Mouse (Mus musculus): Measurements from ENCODE around the gene Mast4. TPM values are rescaled to one million over a fixed set of nuclear protein-coding genes. Genes with fewer than 3 reads are reported as not detected.

The Mast4 gene
- polyA plus RNA-seq, 2 experiments, result 0.71 to 1.5 TPM

GRCm38 (mm10) chr13:102988976-102989375, 345.3 kb downstream of the Mast4 start:
- Histone ChIP-seq H3K27ac (no peak overlapping the region), H3K4me3 (ENCODE audit: insufficient read depth in 1 of 2, low read depth in 2 of 2, low read length in 2 of 2) (no peak overlapping the region), H3K36me3 (replicated peaks; ENCODE audit: control insufficient read depth, insufficient read depth, low read depth) (no peaks in the 10 kb centered on the region), H3K4me1 (replicated peaks; ENCODE audit: control insufficient read depth in 2 of 2, insufficient read depth in 2 of 2, low read length in 1 of 2) (no peaks in the 10 kb centered on the region), H3K9ac (replicated peaks) (no peak overlapping the region), H3K9me3 (ENCODE audit: control insufficient read depth, low read length) (no peaks in the 10 kb centered on the region), H3K27me3 (ENCODE audit: control insufficient read depth, insufficient read depth, low read length) (no peaks in the 10 kb centered on the region), H3K4me2 (ENCODE audit: low read depth) (no peak overlapping the region)
- DNase-seq (ENCODE audit: low read depth in 3 of 3, low spot score in 3 of 3) (no peak), ATAC-seq (ENCODE audit: insufficient read depth) (no peak)
- TF ChIP-seq CTCF (IDR thresholded peaks at IDR 0.05; ENCODE audit: low read depth), result no peak
- TF ChIP-seq EP300 (IDR thresholded peaks at IDR 0.05; ENCODE audit: low read depth), result no peak
- 76% methylated on average over 4 of the region's 4 CpGs for WGBS (ENCODE audit: insufficient replicate concordance)

GRCm38 (mm10) chr13:102988251-102988895, 345.9 kb downstream of the Mast4 start:
- H3K4me3 ChIP-seq (ENCODE audit: insufficient read depth in 1 of 2, low read depth in 2 of 2, low read length in 2 of 2), result no peak overlapping the region
- TF ChIP-seq EP300 (IDR thresholded peaks at IDR 0.05; ENCODE audit: low read depth), result no peak
- no peak for DNase-seq (ENCODE audit: low read depth in 3 of 3, low spot score in 3 of 3)
- no peak overlapping the region for H3K9ac ChIP-seq (replicated peaks)
- no peak overlapping the region for H3K27ac ChIP-seq
- H3K9me3 ChIP-seq (ENCODE audit: control insufficient read depth, low read length), result no peaks in the 10 kb centered on the region
- H3K4me2 ChIP-seq (ENCODE audit: low read depth), result no peak overlapping the region
- no peaks in the 10 kb centered on the region for H3K4me1 ChIP-seq (replicated peaks; ENCODE audit: control insufficient read depth in 2 of 2, insufficient read depth in 2 of 2, low read length in 1 of 2)
- 69% methylated on average over 11 of the region's 11 CpGs for WGBS (ENCODE audit: insufficient replicate concordance)
- H3K36me3 ChIP-seq (replicated peaks; ENCODE audit: control insufficient read depth, insufficient read depth, low read depth), result no peaks in the 10 kb centered on the region
- H3K27me3 ChIP-seq (ENCODE audit: control insufficient read depth, insufficient read depth, low read length), result no peaks in the 10 kb centered on the region
- no peak for ATAC-seq (ENCODE audit: insufficient read depth)

GRCm38 (mm10) chr13:102984550-102984949, 349.7 kb downstream of the Mast4 start:
- Histone ChIP-seq H3K9me3 (ENCODE audit: control insufficient read depth, low read length) (no peaks in the 10 kb centered on the region), H3K4me1 (replicated peaks; ENCODE audit: control insufficient read depth in 2 of 2, insufficient read depth in 2 of 2, low read length in 1 of 2) (no peaks in the 10 kb centered on the region), H3K4me3 (ENCODE audit: insufficient read depth in 1 of 2, low read depth in 2 of 2, low read length in 2 of 2) (no peak overlapping the region), H3K36me3 (replicated peaks; ENCODE audit: control insufficient read depth, insufficient read depth, low read depth) (no peaks in the 10 kb centered on the region), H3K4me2 (ENCODE audit: low read depth) (no peak overlapping the region), H3K9ac (replicated peaks) (no peak overlapping the region), H3K27me3 (ENCODE audit: control insufficient read depth, insufficient read depth, low read length) (no peaks in the 10 kb centered on the region), H3K27ac (no peak overlapping the region)
- DNase-seq (ENCODE audit: low read depth in 3 of 3, low spot score in 3 of 3) (no peak), ATAC-seq (ENCODE audit: insufficient read depth) (no peak)
- 73% methylated on average over 4 of the region's 4 CpGs for WGBS (ENCODE audit: insufficient replicate concordance)
- no peak for TF ChIP-seq CTCF (IDR thresholded peaks at IDR 0.05; ENCODE audit: low read depth)
- no peak for TF ChIP-seq EP300 (IDR thresholded peaks at IDR 0.05; ENCODE audit: low read depth)

GRCm38 (mm10) chr13:102973853-102974252, 360.4 kb downstream of the Mast4 start:
- Histone ChIP-seq H3K4me1 (replicated peaks; ENCODE audit: control insufficient read depth in 2 of 2, insufficient read depth in 2 of 2, low read length in 1 of 2) (no peaks in the 10 kb centered on the region), H3K4me3 (ENCODE audit: insufficient read depth in 1 of 2, low read depth in 2 of 2, low read length in 2 of 2) (no peak overlapping the region), H3K9me3 (ENCODE audit: control insufficient read depth, low read length) (no peaks in the 10 kb centered on the region), H3K27ac (no peak overlapping the region), H3K9ac (replicated peaks) (no peak overlapping the region), H3K36me3 (replicated peaks; ENCODE audit: control insufficient read depth, insufficient read depth, low read depth) (no peaks in the 10 kb centered on the region), H3K27me3 (ENCODE audit: control insufficient read depth, insufficient read depth, low read length) (no peaks in the 10 kb centered on the region), H3K4me2 (ENCODE audit: low read depth) (no peak overlapping the region)
- TF ChIP-seq CTCF (IDR thresholded peaks at IDR 0.05; ENCODE audit: low read depth) (no peak), EP300 (IDR thresholded peaks at IDR 0.05; ENCODE audit: low read depth) (no peak)
- ATAC-seq (ENCODE audit: insufficient read depth) (no peak), DNase-seq (ENCODE audit: low read depth in 3 of 3, low spot score in 3 of 3) (no peak)
- WGBS (ENCODE audit: insufficient replicate concordance), result 39% methylated on average over 5 of the region's 5 CpGs

GRCm38 (mm10) chr13:102963471-102963870, 370.8 kb downstream of the Mast4 start:
- Histone ChIP-seq H3K4me3 (ENCODE audit: insufficient read depth in 1 of 2, low read depth in 2 of 2, low read length in 2 of 2) (no peak overlapping the region), H3K9ac (replicated peaks) (no peak overlapping the region), H3K4me2 (ENCODE audit: low read depth) (no peak overlapping the region), H3K36me3 (replicated peaks; ENCODE audit: control insufficient read depth, insufficient read depth, low read depth) (no peaks in the 10 kb centered on the region), H3K27ac (no peak overlapping the region), H3K4me1 (replicated peaks; ENCODE audit: control insufficient read depth in 2 of 2, insufficient read depth in 2 of 2, low read length in 1 of 2) (no peaks in the 10 kb centered on the region), H3K9me3 (ENCODE audit: control insufficient read depth, low read length) (no peaks in the 10 kb centered on the region), H3K27me3 (ENCODE audit: control insufficient read depth, insufficient read depth, low read length) (no peaks in the 10 kb centered on the region)
- 87% methylated on average over 6 of the region's 6 CpGs for WGBS (ENCODE audit: insufficient replicate concordance)
- ATAC-seq (ENCODE audit: insufficient read depth) (no peak), DNase-seq (ENCODE audit: low read depth in 3 of 3, low spot score in 3 of 3) (no peak)
- TF ChIP-seq CTCF (IDR thresholded peaks at IDR 0.05; ENCODE audit: low read depth), result no peak
- no peak for TF ChIP-seq EP300 (IDR thresholded peaks at IDR 0.05; ENCODE audit: low read depth)

All from liver, embryonic 14.5 days (tissue).